Mouse (Mus musculus) retina, postnatal 1 day (tissue): ENCODE measurements at regions not wholly inside any gene's neighbourhood (a gene's known extent, or its start where the extent isn't known, plus 50 kb on each side); places are given as distances from the start of the nearest gene placed in this dataset.

Experiments
- DNase-seq: peaks from one replicate; pipeline ENCODE4 v3.0.0-alpha.2; 2012

GRCm38 (mm10) chr6:31221490-31221889, 177.0 kb upstream of the Mkln1 start:
- peak; percentile 41 for DNase-seq

GRCm38 (mm10) chr6:31222024-31222579, 176.4 kb upstream of the Mkln1 start:
- no peak for DNase-seq

DNA sequence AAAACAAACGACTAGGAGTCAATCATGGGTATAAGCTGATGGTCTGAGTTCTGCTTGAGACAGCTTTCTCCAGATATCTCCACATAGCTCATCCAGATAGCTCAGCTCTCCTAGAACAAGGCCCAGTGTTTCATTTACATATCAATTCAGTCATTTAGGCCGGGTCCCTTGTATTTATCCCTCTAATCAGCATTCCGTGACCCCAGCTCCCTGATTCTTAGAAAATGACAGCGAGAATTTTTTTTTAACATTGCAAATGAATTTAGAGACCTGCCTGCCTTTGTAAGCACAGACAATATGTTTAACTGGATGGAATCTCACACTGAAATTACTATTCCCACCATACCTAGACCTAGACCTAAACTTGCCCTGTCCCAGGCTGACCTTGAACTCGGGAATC, 171.1 kb upstream of the Mkln1 start:
- DNase-seq = no peak

DNA sequence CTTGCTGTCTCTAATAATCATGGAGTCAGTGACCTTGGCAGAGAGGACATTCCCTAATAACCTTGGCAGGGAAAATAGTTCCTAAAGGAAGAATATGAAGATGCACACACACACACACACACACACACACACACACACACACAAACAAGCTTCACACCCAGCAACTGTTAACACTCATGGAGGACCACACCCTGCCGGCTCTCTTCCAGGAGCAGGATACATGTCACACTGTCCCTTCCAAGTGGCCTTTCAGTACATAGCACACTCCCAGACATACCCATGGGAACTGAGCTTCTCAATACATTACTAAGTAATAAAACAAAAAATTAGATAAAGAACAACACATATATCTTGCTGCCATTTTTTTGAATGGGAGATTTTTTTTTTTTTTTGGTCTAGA, 170.5 kb upstream of the Mkln1 start:
- DNase-seq = no peak

DNA sequence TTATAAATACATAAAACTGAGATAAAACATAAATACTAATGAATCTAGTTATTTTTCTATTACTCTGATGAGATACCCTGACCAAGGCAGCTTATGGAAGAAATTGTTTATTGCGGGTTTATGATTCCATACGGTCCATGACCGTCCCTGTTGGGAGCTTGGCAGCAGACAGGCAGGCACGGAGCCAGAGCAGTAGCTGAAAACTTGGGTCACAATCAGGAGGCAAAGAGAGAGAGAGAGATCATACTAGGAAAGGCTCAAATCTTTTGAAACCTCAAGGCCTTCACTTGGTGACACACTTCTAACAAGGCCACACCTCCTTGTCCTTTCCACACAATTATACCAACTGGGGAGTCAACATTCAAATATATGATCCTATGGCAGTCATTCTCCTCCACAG, 166.7 kb upstream of the Mkln1 start:
- DNase-seq = no peak

DNA sequence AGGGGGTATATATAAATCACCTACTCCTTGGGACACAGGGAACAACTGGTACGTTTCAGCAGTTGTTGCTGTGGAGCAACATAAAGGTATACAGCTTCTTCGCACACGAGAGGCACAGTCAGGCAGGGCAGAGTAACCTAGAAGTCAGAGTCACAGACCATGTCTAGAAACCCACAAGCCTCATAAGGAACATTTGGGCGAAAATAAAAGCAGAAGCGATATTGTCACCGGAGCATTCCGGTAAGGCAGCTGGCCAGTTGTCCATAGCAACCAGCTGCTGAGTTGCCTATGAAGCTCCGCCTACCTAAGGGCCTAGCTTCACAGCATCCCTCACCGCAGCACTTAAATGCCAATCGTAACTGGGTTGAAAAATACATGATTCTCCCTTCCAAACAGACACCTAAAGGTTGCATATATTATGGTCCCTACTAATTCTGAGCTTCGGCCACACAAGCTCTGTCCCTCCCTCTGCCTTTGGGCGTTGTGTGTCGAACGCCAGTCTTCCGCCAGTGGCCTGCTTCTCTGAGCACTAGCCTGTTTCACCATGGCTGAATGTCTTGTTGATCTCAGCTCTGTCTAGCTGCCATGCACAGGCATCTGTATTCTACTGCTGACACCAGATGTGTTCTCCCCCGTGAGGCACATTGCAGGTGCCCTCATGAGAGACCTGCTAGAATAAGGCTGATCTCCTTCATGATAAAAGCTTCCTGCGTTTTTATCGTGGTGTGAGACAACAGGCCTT, 165.1 kb upstream of the Mkln1 start:
- peak; percentile 32 for DNase-seq

GRCm38 (mm10) chr6:31240051-31240450, 158.5 kb upstream of the Mkln1 start:
- DNase-seq = no peak

GRCm38 (mm10) chr6:31250526-31250925, 148.0 kb upstream of the Mkln1 start:
- DNase-seq = no peak

GRCm38 (mm10) chr6:31253251-31253935, 145.1 kb upstream of the Mkln1 start:
- peak; percentile 68 for DNase-seq

GRCm38 (mm10) chr6:31260645-31261345, 137.7 kb upstream of the Mkln1 start:
- no peak for DNase-seq

DNA sequence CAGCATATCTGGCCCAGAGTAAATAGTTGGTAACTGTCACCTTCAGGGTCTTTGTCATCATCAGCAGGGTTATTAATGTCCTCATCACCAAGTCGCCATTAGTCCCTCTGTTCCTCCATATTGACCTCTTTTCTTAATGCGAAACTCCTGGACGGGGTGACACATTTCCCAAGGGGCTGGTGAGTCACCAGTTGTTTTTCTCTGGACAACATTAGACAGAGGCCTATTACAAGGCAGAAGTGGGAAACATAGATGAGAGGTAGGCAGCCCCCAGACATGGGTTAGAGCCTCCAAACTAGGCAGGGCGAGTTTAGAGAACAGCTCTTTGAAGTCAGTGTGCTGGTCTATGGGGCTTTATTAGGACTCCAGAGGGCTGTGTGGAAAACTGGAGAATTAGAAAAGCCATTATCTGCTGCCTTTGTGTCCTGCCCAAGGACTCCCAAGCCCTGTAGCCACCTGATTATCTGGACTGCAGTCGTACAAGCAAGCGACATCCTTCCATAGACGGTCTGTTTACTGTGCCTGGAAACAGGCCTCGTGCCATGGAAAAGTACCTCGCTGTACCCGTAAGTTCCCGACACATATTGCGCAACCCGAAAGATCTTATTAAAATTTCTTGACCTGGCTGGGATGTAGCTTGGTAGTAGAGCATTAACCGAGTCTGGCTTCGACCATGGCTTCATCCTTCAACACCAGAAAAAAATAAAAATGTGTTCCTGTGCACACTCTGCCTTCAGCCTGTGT, 136.6 kb upstream of the Mkln1 start:
- DNase-seq = no peak

GRCm38 (mm10) chr6:31262651-31263050, 135.9 kb upstream of the Mkln1 start:
- no peak for DNase-seq

GRCm38 (mm10) chr6:31263821-31264220, 134.7 kb upstream of the Mkln1 start:
- DNase-seq = no peak

GRCm38 (mm10) chr6:31266441-31267040, 132.0 kb upstream of the Mkln1 start:
- DNase-seq = no peak

- no peak for DNase-seq
Observed at GRCm38 (mm10) chr6:31268057-31268456, 130.5 kb upstream of the Mkln1 start.

GRCm38 (mm10) chr6:31273816-31274215, 124.7 kb upstream of the Mkln1 start:
- no peak for DNase-seq

DNA sequence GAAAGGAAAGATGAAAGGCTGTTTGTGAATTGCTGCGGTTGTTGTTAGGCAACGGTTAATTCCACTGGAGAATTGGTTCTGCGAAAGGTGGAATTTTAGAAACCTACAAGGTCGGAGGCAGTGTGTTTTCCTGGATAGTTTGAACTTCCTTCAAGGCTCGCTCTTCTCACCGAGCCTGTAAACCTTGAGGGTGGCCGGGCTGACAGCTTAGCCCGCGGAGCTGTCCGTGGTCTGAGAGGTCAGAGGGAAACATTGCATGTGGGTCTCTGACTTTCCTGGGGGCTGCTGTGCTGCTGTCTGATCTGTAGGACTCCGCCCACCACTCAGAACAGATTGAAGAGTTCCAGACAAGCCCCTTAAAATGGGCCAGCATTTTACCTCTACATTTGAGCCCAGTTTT, 124.3 kb upstream of the Mkln1 start:
- DNase-seq = no peak

- peak; percentile 48 for DNase-seq
Observed at GRCm38 (mm10) chr6:31277792-31278191, 120.7 kb upstream of the Mkln1 start.

- peak; percentile 29 for DNase-seq
Observed at GRCm38 (mm10) chr6:31283973-31284372, 114.6 kb upstream of the Mkln1 start.

GRCm38 (mm10) chr6:31284390-31284789, 114.1 kb upstream of the Mkln1 start:
- DNase-seq = no peak

DNA sequence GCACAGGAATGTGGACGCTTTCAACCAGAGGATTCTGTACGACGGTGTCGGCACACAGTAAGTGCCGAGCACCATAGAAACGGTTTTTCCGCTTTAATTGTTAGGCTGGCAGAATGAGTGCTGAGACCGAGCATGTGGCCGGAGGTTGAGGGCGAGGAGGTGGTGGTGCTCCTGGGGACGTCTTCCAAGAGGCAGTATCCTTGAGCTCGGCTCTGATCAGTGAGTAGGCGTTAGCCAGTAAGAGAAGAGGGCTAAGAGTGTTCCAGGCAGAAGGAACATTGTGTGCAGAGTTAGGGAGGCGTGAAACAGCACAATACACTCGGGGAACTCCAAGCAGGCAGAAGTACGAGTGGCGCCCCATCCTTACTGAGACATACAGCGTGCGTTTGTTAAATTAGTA, 113.5 kb upstream of the Mkln1 start:
- DNase-seq = no peak

- DNase-seq = no peak
Observed at GRCm38 (mm10) chr6:31285981-31286737, 112.4 kb upstream of the Mkln1 start.
